Mouse (Mus musculus): ENCODE measurements around the gene Numbl. TPM values are rescaled to one million over a fixed set of nuclear protein-coding genes. Genes with fewer than 3 reads are reported as not detected.
A peak's percentile ranks its signal among the peaks of the same experiment; 100 is the strongest.

Numbl gene
- polyA plus RNA-seq, 1 experiment from 2014 or later, result 13.5 TPM

GRCm38 (mm10) chr7:27300351-27300750, 42.1 kb downstream of the Numbl start:
- Histone ChIP-seq H3K27me3 (ENCODE audit: insufficient read depth, low read length) (no peaks in the 10 kb centered on the region), H3K4me3 (ENCODE audit: low read length) (no peak overlapping the region), H3K27ac (ENCODE audit: low read length) (no peak overlapping the region), H3K36me3 (ENCODE audit: insufficient read depth, low read length) (no peaks in the 10 kb centered on the region), H3K9me3 (ENCODE audit: low read length) (0 out of 2 replicates have a peak, but pooled peaks cover 4% of the 10 kb centered on the region), H3K4me2 (replicated peaks; ENCODE audit: low read depth, low read length) (no peak overlapping the region), H3K4me1 (ENCODE audit: insufficient read depth, low read length) (peaks cover 3% of the 10 kb centered on the region; the same call in 1 of the 2 replicates), H3K9ac (replicated peaks; ENCODE audit: low read length) (no peak overlapping the region)
- WGBS, result 81% methylated on average over 4 of the region's 4 CpGs
- ATAC-seq (ENCODE audit: low FRiP score, low TSS enrichment), result no peak

DNA sequence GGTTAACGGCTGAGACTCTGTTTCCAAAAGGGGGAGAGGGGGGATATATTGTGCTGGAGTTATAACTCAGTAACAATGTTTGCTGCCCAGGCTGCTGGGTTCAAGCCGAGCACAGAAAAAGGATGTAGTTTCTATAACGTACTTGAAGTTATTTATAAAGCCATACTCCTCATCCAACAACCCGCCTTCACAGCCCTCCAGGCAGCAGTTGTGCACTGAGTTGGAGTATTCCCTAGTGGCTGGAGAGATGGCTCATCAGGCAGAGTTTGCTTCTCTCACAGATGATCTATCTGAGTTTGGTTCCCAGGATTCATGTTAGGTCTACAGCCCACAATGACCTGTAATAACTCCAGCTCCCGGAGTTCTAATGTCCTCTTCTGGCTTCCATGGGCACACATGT, 42.6 kb downstream of the Numbl start:
- no peak overlapping the region for H3K4me2 ChIP-seq (replicated peaks; ENCODE audit: low read depth, low read length)
- H3K36me3 ChIP-seq (ENCODE audit: insufficient read depth, low read length), result no peaks in the 10 kb centered on the region
- no peak for ATAC-seq (ENCODE audit: low FRiP score, low TSS enrichment)
- no peaks in the 10 kb centered on the region for H3K27me3 ChIP-seq (ENCODE audit: insufficient read depth, low read length)
- WGBS, result 73% methylated on average over 5 of the region's 5 CpGs
- H3K4me1 ChIP-seq (ENCODE audit: insufficient read depth, low read length), result peaks cover 3% of the 10 kb centered on the region; the same call in 1 of the 2 replicates
- H3K9me3 ChIP-seq (ENCODE audit: low read length), result 0 out of 2 replicates have a peak, but pooled peaks cover 4% of the 10 kb centered on the region
- no peak overlapping the region for H3K4me3 ChIP-seq (ENCODE audit: low read length)
- no peak overlapping the region for H3K27ac ChIP-seq (ENCODE audit: low read length)
- no peak overlapping the region for H3K9ac ChIP-seq (replicated peaks; ENCODE audit: low read length)

GRCm38 (mm10) chr7:27302172-27302571, 43.9 kb downstream of the Numbl start:
- Histone ChIP-seq H3K4me1 (ENCODE audit: insufficient read depth, low read length) (peaks cover 3% of the 10 kb centered on the region; the same call in 1 of the 2 replicates), H3K9ac (replicated peaks; ENCODE audit: low read length) (no peak overlapping the region), H3K36me3 (ENCODE audit: insufficient read depth, low read length) (no peaks in the 10 kb centered on the region), H3K9me3 (ENCODE audit: low read length) (0 out of 2 replicates have a peak, but pooled peaks cover 4% of the 10 kb centered on the region), H3K4me3 (ENCODE audit: low read length) (no peak overlapping the region), H3K27ac (ENCODE audit: low read length) (no peak overlapping the region), H3K27me3 (ENCODE audit: insufficient read depth, low read length) (no peaks in the 10 kb centered on the region), H3K4me2 (replicated peaks; ENCODE audit: low read depth, low read length) (no peak overlapping the region)
- 8% methylated on average over 11 of the region's 11 CpGs for WGBS
- ATAC-seq (ENCODE audit: low FRiP score, low TSS enrichment), result 0 out of 2 replicates have a peak, but pooled peaks have one; percentile 28

- no peaks in the 10 kb centered on the region for H3K9me3 ChIP-seq (ENCODE audit: low read length)
- H3K4me3 ChIP-seq (ENCODE audit: low read length), result no peak overlapping the region
- no peak overlapping the region for H3K4me2 ChIP-seq (replicated peaks; ENCODE audit: low read depth, low read length)
- no peak overlapping the region for H3K9ac ChIP-seq (replicated peaks; ENCODE audit: low read length)
- 78% methylated on average over 17 of the region's 17 CpGs for WGBS
- H3K27me3 ChIP-seq (ENCODE audit: insufficient read depth, low read length), result no peaks in the 10 kb centered on the region
- H3K27ac ChIP-seq (ENCODE audit: low read length), result no peak overlapping the region
- ATAC-seq (ENCODE audit: low FRiP score, low TSS enrichment), result no peak
- H3K4me1 ChIP-seq (ENCODE audit: insufficient read depth, low read length), result peaks cover 11% of the 10 kb centered on the region; the same call in 1 of the 2 replicates
- H3K36me3 ChIP-seq (ENCODE audit: insufficient read depth, low read length), result no peaks in the 10 kb centered on the region
These were observed 47.0 kb downstream of the Numbl start for GRCm38 (mm10) chr7:27305091-27305730.

GRCm38 (mm10) chr7:27306161-27307160, 48.2 kb downstream of the Numbl start:
- no peaks in the 10 kb centered on the region for H3K36me3 ChIP-seq (ENCODE audit: insufficient read depth, low read length)
- H3K9ac ChIP-seq (replicated peaks; ENCODE audit: low read length), result no peak overlapping the region
- H3K4me2 ChIP-seq (replicated peaks; ENCODE audit: low read depth, low read length), result no peak overlapping the region
- H3K27ac ChIP-seq (ENCODE audit: low read length), result no peak overlapping the region
- no peaks in the 10 kb centered on the region; the same call in 1 of the 2 replicates for H3K27me3 ChIP-seq (ENCODE audit: insufficient read depth, low read length)
- no peak for ATAC-seq (ENCODE audit: low FRiP score, low TSS enrichment)
- H3K4me3 ChIP-seq (ENCODE audit: low read length), result no peak overlapping the region
- H3K4me1 ChIP-seq (ENCODE audit: insufficient read depth, low read length), result peaks cover 15% of the 10 kb centered on the region; the same call in 1 of the 2 replicates
- 77% methylated on average over 24 of the region's 24 CpGs for WGBS
- no peaks in the 10 kb centered on the region for H3K9me3 ChIP-seq (ENCODE audit: low read length)

GRCm38 (mm10) chr7:27307551-27307950, 49.3 kb downstream of the Numbl start:
- WGBS, result 69% methylated on average over 9 of the region's 9 CpGs
- H3K27ac ChIP-seq (ENCODE audit: low read length), result no peak overlapping the region
- no peaks in the 10 kb centered on the region for H3K36me3 ChIP-seq (ENCODE audit: insufficient read depth, low read length)
- no peak overlapping the region for H3K9ac ChIP-seq (replicated peaks; ENCODE audit: low read length)
- no peak overlapping the region for H3K4me2 ChIP-seq (replicated peaks; ENCODE audit: low read depth, low read length)
- no peaks in the 10 kb centered on the region; the same call in 1 of the 2 replicates for H3K27me3 ChIP-seq (ENCODE audit: insufficient read depth, low read length)
- peak; percentile 40; the same call in 1 of the 2 replicates for ATAC-seq (ENCODE audit: low FRiP score, low TSS enrichment)
- H3K4me1 ChIP-seq (ENCODE audit: insufficient read depth, low read length), result peaks cover 12% of the 10 kb centered on the region; the same call in 1 of the 2 replicates
- H3K9me3 ChIP-seq (ENCODE audit: low read length), result no peaks in the 10 kb centered on the region
- H3K4me3 ChIP-seq (ENCODE audit: low read length), result no peak overlapping the region

DNA sequence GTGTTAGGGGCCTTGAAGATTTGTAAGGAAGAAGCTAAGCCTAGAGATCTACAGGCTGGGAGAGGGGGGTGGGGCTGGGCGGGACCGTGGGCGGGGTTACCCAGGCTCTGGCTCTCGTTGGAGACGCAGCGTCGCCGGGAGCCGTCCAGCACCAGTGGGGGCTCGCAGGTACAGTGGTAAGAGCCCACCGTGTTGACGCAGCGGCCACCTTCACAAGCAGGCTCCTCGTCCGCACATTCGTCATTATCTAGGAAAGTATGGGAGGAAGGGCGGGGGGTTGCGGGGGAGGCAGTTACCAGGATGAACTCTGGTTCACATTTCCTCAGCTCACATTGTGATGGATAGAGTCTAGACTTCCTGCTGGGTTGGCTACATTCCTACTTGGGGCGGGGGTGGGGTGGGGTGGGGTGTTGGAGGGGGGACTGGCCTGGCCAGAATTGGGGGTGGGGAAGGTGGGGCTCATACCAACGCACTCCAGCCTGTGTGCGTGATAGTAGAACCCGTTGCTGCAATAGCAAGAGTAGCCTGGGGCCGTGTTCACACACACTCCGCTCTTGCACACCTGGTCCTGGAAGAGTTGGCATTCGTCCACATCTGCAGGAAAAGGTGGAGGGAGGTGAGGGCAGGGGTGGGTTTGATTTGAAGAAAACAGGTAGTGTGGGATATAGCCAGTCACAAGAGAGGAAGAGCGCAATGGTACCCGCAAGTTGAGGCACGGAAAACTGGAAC, 50.8 kb downstream of the Numbl start:
- Histone ChIP-seq H3K9ac (replicated peaks; ENCODE audit: low read length) (no peak overlapping the region; the same call in 1 of the 2 replicates), H3K9me3 (ENCODE audit: low read length) (peaks cover 9% of the 10 kb centered on the region), H3K27me3 (ENCODE audit: insufficient read depth, low read length) (no peaks in the 10 kb centered on the region; the same call in 1 of the 2 replicates), H3K4me1 (ENCODE audit: insufficient read depth, low read length) (peaks cover 12% of the 10 kb centered on the region; the same call in 1 of the 2 replicates), H3K4me2 (replicated peaks; ENCODE audit: low read depth, low read length) (peak overlapping the region; percentile 59), H3K27ac (ENCODE audit: low read length) (0 out of 2 replicates have a peak overlapping the region, but pooled peaks have one; percentile 5), H3K36me3 (ENCODE audit: insufficient read depth, low read length) (peaks cover 9% of the 10 kb centered on the region), H3K4me3 (ENCODE audit: low read length) (peak overlapping the region; percentile 42)
- 9% methylated on average over 28 of the region's 28 CpGs for WGBS
- ATAC-seq (ENCODE audit: low FRiP score, low TSS enrichment), result peak; percentile 43

GRCm38 (mm10) chr7:27309832-27310231, 51.6 kb downstream of the Numbl start:
- no peaks in the 10 kb centered on the region; the same call in 1 of the 2 replicates for H3K27me3 ChIP-seq (ENCODE audit: insufficient read depth, low read length)
- 22% methylated on average over 3 of the region's 3 CpGs for WGBS
- peak overlapping the region; percentile 56; the same call in 1 of the 2 replicates for H3K4me2 ChIP-seq (replicated peaks; ENCODE audit: low read depth, low read length)
- H3K9ac ChIP-seq (replicated peaks; ENCODE audit: low read length), result no peak overlapping the region
- H3K4me3 ChIP-seq (ENCODE audit: low read length), result no peak overlapping the region
- peaks cover 13% of the 10 kb centered on the region for H3K36me3 ChIP-seq (ENCODE audit: insufficient read depth, low read length)
- peaks cover 12% of the 10 kb centered on the region; the same call in 1 of the 2 replicates for H3K4me1 ChIP-seq (ENCODE audit: insufficient read depth, low read length)
- ATAC-seq (ENCODE audit: low FRiP score, low TSS enrichment), result no peak
- H3K27ac ChIP-seq (ENCODE audit: low read length), result no peak overlapping the region
- H3K9me3 ChIP-seq (ENCODE audit: low read length), result peaks cover 16% of the 10 kb centered on the region

DNA sequence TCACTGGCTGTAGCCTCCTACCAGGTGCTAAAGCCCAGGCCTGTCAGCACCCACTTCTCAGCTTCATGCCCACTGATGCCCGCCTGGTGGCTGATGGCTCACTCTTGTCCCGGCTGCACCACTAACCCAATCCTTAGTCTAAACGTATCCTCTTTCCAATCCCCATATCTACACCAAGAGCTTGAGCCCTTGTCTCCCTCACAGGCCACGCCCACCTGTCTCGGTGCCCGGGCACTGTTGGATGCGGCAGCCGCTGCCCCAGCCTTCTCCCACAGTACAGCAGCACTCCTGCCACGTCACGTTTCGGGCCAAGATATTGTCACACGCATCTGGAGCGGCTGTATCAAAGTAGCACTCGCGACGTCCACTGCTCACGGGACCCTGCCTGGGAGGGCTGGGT, 52.1 kb downstream of the Numbl start:
- peak overlapping the region; percentile 54 for H3K9ac ChIP-seq (replicated peaks; ENCODE audit: low read length)
- no peaks in the 10 kb centered on the region; the same call in 1 of the 2 replicates for H3K27me3 ChIP-seq (ENCODE audit: insufficient read depth, low read length)
- no peak overlapping the region for H3K27ac ChIP-seq (ENCODE audit: low read length)
- 7% methylated on average over 17 of the region's 17 CpGs for WGBS
- peaks cover 13% of the 10 kb centered on the region for H3K36me3 ChIP-seq (ENCODE audit: insufficient read depth, low read length)
- H3K4me1 ChIP-seq (ENCODE audit: insufficient read depth, low read length), result peaks cover 12% of the 10 kb centered on the region; the same call in 1 of the 2 replicates
- H3K4me3 ChIP-seq (ENCODE audit: low read length), result peak overlapping the region; percentile 36
- H3K4me2 ChIP-seq (replicated peaks; ENCODE audit: low read depth, low read length), result peak overlapping the region; percentile 56
- ATAC-seq (ENCODE audit: low FRiP score, low TSS enrichment), result peak; percentile 37
- H3K9me3 ChIP-seq (ENCODE audit: low read length), result peaks cover 16% of the 10 kb centered on the region
